Mouse (Mus musculus) mature B cell (primary cell): ENCODE measurements around the gene Tedc2.

Source experiments
- in situ Hi-C: fragments of 300-500 bp; cut with MboI; formaldehyde crosslinking; loops from 2 replicates; pipeline ENCODE4 v1.14.3; 2019

Tedc2 gene

DNA sequence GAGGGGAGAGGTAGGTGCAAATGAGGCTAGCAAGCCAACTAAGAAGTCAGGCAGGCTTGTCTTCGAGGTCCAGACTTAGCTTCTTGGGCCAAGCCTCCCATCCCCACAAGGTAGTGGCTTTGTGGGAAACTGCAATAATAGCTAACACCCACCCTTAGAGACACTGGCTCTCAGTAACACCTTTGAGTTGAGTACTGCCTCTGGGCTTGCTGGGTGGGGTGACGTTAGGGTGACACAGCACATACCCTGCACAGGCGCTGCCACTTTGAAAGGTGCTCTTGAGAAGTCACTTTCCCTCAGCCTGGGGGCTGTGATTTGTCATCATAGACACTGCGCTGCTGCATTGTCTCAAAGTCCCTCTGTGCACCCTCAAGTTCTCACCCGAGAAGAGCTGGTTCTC is 26.9 kb downstream of the Tedc2 start:
- in situ Hi-C loops: no loop called here

DNA sequence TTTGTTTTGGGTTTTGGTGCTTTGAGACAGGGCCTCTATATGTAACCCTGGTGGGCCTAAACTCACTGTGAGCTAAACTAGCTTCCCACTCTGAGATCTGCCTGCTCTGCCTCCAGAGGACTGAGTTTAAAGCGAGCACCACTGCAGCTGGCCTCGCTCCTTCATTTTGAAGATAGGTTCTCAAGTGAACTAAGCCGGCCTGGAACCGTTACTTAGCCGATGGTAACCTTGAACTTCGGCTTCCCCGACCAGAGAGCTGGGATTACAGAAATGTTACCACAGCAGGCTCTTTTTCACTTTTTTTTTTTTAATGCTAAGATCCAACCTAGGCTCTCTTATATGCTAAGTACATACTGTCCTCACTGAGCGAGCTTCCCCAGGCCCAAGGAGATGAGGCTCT is 27.4 kb downstream of the Tedc2 start:
- in situ Hi-C loops: no loop called here

DNA sequence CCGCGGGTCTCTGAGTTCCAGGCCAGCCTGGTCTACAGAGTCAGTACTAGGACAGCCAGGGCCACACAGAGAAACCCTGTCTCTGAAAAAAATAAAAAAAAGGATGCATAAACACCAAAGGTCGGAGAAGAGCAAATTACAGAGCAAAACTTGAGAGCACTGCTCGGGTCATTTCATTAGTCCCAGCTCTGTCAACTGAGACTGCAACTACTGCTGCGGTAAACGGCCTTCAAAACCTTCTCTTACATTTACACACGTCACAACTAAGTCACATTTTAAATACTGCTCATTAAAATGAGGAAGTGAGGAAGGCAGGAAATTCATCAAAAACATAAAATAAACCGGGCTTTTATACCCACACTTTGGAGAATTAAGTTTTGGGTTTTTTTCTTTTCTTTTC is 27.8 kb downstream of the Tedc2 start:
- in situ Hi-C loops: no loop called here

DNA sequence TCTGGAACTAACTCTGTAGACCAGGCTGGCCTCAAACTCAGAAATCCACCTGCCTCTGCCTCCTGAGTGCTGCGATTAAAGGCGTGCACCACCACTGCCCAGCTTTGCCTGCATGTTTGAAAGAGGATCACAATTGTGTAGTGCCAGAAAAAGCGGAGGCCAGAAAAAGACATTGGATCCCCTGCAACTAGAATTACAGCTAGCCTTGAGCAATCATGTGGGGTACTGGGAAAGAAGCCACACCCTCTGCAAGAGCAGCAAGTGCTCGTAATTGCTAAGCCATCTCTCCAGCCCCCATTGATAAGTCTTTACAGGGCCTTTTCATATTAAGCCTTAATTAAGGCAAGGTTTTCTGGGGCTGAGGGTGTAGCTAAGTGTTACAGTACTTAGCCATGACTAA is 29.2 kb downstream of the Tedc2 start:
- in situ Hi-C loops: no loop called here

DNA sequence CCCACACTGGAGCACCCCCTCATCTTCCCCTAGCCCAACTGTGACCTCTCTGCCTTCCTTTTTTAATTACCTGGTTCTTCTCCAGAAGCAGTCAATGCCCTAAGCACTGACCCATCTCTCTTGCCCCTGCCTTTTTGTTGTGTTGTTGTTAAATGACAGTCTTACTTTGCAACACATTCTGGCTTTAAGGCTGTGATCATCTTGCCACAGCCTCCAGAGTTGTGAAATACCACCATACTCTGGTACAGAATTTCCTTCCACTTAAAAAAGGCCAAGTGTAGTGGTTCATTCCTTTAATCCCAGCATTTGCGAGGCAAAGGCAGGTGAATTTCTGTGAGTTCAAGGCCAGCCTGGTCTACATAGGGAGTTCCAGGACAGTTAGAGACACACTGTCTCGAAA is 29.7 kb downstream of the Tedc2 start:
- in situ Hi-C loops: no loop called here

DNA sequence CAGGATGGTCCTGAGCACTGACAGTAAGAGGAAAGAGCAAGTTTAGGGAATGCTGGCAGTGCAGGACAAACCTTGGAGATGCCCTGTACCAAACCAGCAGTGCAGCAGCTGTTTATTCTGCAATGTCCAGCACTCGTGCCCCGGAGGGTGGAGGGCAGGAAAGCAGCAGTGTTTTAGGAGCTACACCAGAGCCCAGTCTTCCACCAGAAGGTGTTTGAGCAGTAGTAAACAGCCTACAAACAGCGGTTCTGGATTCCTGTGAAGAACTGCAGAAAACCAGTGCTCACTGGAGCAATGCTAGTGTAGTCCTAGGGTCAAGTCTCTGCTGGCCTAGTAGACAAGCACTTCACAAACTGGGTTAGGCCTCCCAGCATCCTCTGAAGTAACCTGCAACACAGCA is 46.4 kb downstream of the Tedc2 start:
- in situ Hi-C loops: no loop called here

DNA sequence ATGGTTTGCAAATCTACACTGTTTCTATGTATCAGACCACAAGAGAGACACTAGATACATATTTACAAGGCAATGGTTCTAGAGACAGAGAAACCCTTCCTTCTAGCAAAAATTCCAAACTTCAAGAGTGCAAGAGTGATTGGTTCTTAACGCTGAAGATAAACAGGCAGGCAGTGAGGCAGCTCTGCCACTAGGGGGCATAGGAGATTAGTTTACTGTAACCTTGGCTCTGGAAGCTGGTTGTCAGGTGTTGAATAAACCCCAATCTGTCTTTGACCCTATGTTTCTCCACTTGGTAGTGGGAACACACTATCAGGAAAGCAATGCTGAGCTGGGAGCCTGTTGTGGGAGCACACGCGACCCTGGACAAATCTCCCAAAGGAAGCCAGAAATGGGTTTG is 47.2 kb downstream of the Tedc2 start:
- in situ Hi-C loops: no loop called here

DNA sequence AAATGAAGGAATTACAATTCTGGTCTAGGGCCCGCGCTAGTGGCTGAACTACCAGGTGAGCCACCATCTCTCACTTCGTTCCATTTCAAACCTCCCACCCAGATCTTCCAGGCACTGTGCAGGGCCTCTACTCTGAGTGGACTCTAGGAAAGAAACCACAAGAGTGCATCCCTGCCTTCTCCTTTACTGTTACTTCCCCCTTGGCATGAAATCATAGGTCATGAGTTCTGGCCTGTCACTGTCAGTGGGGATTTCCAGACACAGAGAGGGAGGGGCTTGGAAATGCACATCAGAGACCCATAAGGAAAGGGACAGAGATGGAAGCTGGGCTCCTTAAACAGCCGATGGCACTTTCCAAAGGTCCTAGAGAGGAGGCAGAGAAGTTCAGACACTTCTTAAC is 48.9 kb downstream of the Tedc2 start:
- in situ Hi-C loops: no loop called here

DNA sequence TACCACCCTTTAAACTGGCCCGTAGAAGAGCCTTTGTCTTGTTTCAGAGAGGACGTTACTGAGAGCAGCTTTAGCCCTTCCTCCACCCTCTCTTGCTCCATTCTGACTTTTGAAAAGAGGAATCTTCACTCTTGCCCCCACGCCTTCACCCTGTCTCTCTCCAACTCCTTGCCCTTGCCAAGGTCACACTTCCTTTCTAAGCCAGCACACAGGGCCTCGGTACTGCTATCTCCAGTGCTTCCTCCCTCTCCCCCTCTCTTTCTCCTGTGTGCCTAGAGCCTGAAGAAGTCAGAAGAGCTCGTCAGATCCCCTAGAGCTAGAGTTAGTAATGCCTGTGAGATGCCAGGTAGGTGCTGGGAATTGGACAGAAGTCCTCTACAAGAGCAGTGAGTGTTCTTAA is 49.9 kb downstream of the Tedc2 start:
- in situ Hi-C loops: no loop called here

DNA sequence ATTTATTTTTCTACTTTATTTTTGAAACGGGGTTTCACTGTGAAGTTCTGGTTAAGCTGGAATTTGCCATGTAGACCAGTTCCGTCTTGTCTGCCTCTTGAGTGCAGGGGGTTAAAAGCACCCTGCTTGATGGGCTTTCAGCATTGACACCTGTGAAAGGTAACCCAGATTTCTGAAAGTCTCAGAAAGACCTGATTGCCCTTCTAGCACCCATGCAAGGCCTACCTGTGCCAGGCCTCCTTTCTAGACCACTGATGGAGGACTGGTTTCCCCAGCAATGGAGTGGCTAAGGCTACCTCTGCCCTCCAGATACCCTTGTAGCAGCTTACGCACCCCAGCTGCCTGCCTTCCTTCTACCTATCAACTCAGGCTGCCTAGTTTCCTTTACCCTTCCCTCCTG is 50.5 kb downstream of the Tedc2 start:
- in situ Hi-C loops: no loop called here

DNA sequence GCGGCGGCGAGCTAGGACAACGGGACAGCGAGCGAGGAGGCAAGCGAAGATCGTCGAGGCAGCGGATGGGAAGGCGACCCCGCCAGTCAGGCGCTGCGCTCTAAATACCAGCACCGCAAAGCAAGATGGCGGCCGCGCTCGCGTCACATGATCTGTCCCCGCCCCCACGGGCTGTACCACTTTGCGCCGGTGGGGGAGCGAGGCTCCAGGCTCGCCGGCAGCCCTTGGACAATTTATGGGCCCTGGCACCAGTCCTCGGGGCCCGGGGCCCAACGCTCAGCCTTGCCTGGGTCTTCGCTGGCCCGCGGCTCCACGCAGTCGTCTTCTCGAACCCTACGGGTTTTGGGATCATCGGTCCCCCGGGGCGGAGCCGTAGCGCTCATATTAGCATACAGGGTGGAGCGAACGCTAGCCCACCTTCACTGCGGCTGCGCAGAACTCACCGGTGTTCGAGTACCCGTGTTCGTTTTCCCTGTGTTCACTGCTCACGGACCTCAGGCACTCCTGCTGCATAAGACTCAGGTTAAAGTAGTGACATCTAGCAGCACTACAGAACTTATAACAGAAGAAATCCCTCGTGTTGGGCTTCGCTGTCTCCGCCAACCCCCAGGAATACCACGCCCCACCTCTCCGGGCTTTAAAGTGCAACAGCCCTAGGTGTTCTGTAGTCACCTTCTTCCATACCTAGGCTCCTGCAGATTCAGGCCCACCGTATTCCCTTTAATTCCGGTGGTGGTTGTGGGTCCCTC is 51.2 kb downstream of the Tedc2 start, which contains the start of gene Atp6v0c:
Atp6v0c (minus strand) TSS at position 386 of the 749 bp plus-strand sequence.
- in situ Hi-C loops: no loop called here

DNA sequence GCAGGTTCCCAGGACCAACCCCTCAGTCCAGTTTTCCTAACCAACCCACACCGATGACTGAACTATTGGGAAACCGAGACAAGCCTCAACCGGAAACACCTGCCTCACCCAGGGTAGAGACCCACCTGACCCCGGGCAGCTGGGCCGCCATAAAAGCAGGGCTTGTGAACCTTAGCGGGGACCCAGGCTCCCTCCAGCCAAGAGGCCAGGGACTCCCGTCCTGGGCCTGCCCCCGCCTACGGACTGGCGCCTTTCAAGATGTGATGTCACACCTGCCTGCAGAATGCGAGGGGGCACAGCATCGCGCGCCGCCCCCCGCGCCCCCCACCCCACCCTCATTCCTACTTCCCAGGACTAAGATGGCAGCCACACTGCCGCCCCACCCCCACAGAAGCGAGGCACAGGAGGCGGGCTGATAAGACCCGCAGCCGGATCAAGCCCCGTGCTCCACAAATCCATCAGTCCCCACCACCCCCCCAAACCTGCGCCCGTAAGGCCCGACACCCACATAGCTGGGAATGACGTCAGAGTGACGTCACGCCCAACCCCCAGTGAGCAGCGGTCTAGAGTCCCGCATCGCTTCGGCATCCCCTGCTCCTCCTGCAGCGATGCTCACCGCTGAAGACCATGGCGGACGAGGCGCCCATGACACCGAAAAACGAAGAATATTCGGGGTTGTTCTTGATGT is 51.9 kb downstream of the Tedc2 start:
- in situ Hi-C loops: no loop called here

DNA sequence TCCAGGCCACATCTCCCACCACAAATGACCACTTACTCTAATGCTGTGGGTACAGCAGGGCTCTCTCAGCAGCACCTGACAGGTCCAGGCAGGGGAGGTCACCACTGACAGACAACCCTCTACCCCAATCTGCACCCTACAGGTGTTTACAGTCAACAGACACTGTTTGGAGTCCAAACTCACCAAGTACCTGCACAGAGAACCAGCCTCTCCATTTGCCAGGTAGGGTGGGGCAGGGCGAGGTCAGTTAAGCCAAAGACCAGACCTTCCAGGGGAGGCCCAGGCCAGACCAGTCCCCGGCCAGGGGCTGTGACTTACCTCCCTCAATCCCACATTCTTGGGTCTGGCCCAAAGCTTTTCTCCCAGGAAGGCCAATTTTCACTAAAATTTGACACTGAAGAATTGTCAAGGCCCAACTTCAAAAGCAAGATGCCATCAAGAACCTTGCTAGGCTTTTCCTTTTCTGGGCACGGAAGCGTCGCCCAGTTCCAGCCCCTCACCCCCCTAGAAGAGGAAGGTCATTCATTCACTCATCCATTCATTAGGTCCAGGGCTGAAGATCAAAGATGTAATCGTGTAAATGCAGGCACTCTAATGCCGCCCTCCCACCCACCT is 52.7 kb downstream of the Tedc2 start:
- in situ Hi-C loops: no loop called here

DNA sequence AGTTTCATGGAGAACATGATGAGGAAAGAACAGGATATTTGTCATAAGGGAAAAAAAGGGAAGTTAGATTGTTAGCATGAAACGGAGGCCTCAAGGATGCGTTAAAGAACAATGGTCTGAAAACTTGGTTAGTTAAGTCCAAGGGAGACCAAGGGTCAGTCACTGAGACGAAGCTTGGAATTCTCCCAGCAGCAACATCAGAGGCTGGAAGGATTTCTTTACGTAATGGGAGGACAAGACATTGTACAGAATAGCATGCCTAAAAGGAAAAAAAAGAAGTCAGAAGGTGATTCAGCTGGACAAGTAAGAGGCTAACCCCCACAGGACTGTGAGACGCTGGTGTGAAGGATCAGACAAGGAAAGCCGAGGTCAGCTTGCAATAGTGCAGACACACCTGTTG is 53.5 kb downstream of the Tedc2 start:
- in situ Hi-C loops: no loop called here
